Mouse (Mus musculus): Measurements from ENCODE around the gene 1520401A03Rik. TPM values are rescaled to one million over a fixed set of nuclear protein-coding genes. Genes with fewer than 3 reads are reported as not detected.

The 1520401A03Rik gene
- polyA plus RNA-seq, 1 experiment from 2014 or later, result 0.20 TPM

GRCm38 (mm10) chr17:23760231-23760630, 37.6 kb upstream of the 1520401A03Rik start:
- ATAC-seq (replicated peaks; ENCODE audit: insufficient number of reproducible peaks, low FRiP score, low TSS enrichment, low read depth) (no peak), DNase-seq (ENCODE audit: low spot score) (no peak)
- no peak overlapping the region for H3K9ac ChIP-seq (replicated peaks; ENCODE audit: low read length)
- WGBS, result 92% methylated on average over 9 of the region's 9 CpGs
- H3K9me3 ChIP-seq (replicated peaks; ENCODE audit: control insufficient read depth, low read length), result no peaks in the 10 kb centered on the region
- H3K36me3 ChIP-seq (replicated peaks; ENCODE audit: control insufficient read depth, insufficient read depth, low read depth, low read length), result peaks cover 18% of the 10 kb centered on the region
- H3K4me1 ChIP-seq (ENCODE audit: control insufficient read depth, insufficient read depth, low read length), result no peaks in the 10 kb centered on the region
- no peak overlapping the region for H3K4me3 ChIP-seq (ENCODE audit: low read depth, low read length)
- H3K4me2 ChIP-seq (ENCODE audit: low read depth, low read length), result no peak overlapping the region
- no peak overlapping the region for H3K27ac ChIP-seq (replicated peaks; ENCODE audit: low read depth, low read length)
- no peaks in the 10 kb centered on the region for H3K27me3 ChIP-seq (ENCODE audit: control insufficient read depth, insufficient read depth, low read length)

GRCm38 (mm10) chr17:23758801-23759200, 36.2 kb upstream of the 1520401A03Rik start:
- no peak for DNase-seq (ENCODE audit: low spot score)
- Histone ChIP-seq H3K27me3 (ENCODE audit: control insufficient read depth, insufficient read depth, low read length) (no peaks in the 10 kb centered on the region), H3K27ac (replicated peaks; ENCODE audit: low read depth, low read length) (no peak overlapping the region), H3K4me3 (ENCODE audit: low read depth, low read length) (no peak overlapping the region), H3K4me2 (ENCODE audit: low read depth, low read length) (no peak overlapping the region), H3K9ac (replicated peaks; ENCODE audit: low read length) (no peak overlapping the region), H3K9me3 (replicated peaks; ENCODE audit: control insufficient read depth, low read length) (no peaks in the 10 kb centered on the region), H3K36me3 (replicated peaks; ENCODE audit: control insufficient read depth, insufficient read depth, low read depth, low read length) (peaks cover 18% of the 10 kb centered on the region), H3K4me1 (ENCODE audit: control insufficient read depth, insufficient read depth, low read length) (no peaks in the 10 kb centered on the region)
- 86% methylated on average over 8 of the region's 8 CpGs for WGBS
- no peak for ATAC-seq (replicated peaks; ENCODE audit: insufficient number of reproducible peaks, low FRiP score, low TSS enrichment, low read depth)

GRCm38 (mm10) chr17:23757581-23757980, 35.0 kb upstream of the 1520401A03Rik start:
- no peak for ATAC-seq (replicated peaks; ENCODE audit: insufficient number of reproducible peaks, low FRiP score, low TSS enrichment, low read depth)
- no peak for DNase-seq (ENCODE audit: low spot score)
- H3K27ac ChIP-seq (replicated peaks; ENCODE audit: low read depth, low read length), result no peak overlapping the region
- H3K4me1 ChIP-seq (ENCODE audit: control insufficient read depth, insufficient read depth, low read length), result no peaks in the 10 kb centered on the region
- H3K4me3 ChIP-seq (ENCODE audit: low read depth, low read length), result no peak overlapping the region
- peaks cover 27% of the 10 kb centered on the region for H3K36me3 ChIP-seq (replicated peaks; ENCODE audit: control insufficient read depth, insufficient read depth, low read depth, low read length)
- no peaks in the 10 kb centered on the region for H3K27me3 ChIP-seq (ENCODE audit: control insufficient read depth, insufficient read depth, low read length)
- H3K4me2 ChIP-seq (ENCODE audit: low read depth, low read length), result no peak overlapping the region
- WGBS, result 91% methylated on average over 9 of the region's 9 CpGs
- no peak overlapping the region for H3K9ac ChIP-seq (replicated peaks; ENCODE audit: low read length)
- H3K9me3 ChIP-seq (replicated peaks; ENCODE audit: control insufficient read depth, low read length), result no peaks in the 10 kb centered on the region

GRCm38 (mm10) chr17:23755689-23756088, 33.1 kb upstream of the 1520401A03Rik start:
- H3K9me3 ChIP-seq (replicated peaks; ENCODE audit: control insufficient read depth, low read length), result no peaks in the 10 kb centered on the region
- no peak overlapping the region for H3K9ac ChIP-seq (replicated peaks; ENCODE audit: low read length)
- no peak overlapping the region for H3K4me2 ChIP-seq (ENCODE audit: low read depth, low read length)
- no peak overlapping the region for H3K4me3 ChIP-seq (ENCODE audit: low read depth, low read length)
- no peak overlapping the region for H3K27ac ChIP-seq (replicated peaks; ENCODE audit: low read depth, low read length)
- WGBS, result 93% methylated on average over 13 of the region's 13 CpGs
- peaks cover 28% of the 10 kb centered on the region for H3K36me3 ChIP-seq (replicated peaks; ENCODE audit: control insufficient read depth, insufficient read depth, low read depth, low read length)
- DNase-seq (ENCODE audit: low spot score) (no peak), ATAC-seq (replicated peaks; ENCODE audit: insufficient number of reproducible peaks, low FRiP score, low TSS enrichment, low read depth) (no peak)
- H3K27me3 ChIP-seq (ENCODE audit: control insufficient read depth, insufficient read depth, low read length), result no peaks in the 10 kb centered on the region
- H3K4me1 ChIP-seq (ENCODE audit: control insufficient read depth, insufficient read depth, low read length), result no peaks in the 10 kb centered on the region

- ATAC-seq (replicated peaks; ENCODE audit: insufficient number of reproducible peaks, low FRiP score, low TSS enrichment, low read depth) (no peak), DNase-seq (ENCODE audit: low spot score) (no peak)
- Histone ChIP-seq H3K27ac (replicated peaks; ENCODE audit: low read depth, low read length) (no peak overlapping the region), H3K4me2 (ENCODE audit: low read depth, low read length) (no peak overlapping the region), H3K4me1 (ENCODE audit: control insufficient read depth, insufficient read depth, low read length) (peaks cover 6% of the 10 kb centered on the region), H3K9me3 (replicated peaks; ENCODE audit: control insufficient read depth, low read length) (no peaks in the 10 kb centered on the region), H3K9ac (replicated peaks; ENCODE audit: low read length) (no peak overlapping the region), H3K27me3 (ENCODE audit: control insufficient read depth, insufficient read depth, low read length) (peaks cover 28% of the 10 kb centered on the region), H3K36me3 (replicated peaks; ENCODE audit: control insufficient read depth, insufficient read depth, low read depth, low read length) (peaks cover 13% of the 10 kb centered on the region; the same call in 1 of the 2 replicates), H3K4me3 (ENCODE audit: low read depth, low read length) (no peak overlapping the region)
- 79% methylated on average over 11 of the region's 11 CpGs for WGBS
Observed at GRCm38 (mm10) chr17:23749400-23750191, 27.0 kb upstream of the 1520401A03Rik start.

- peak; percentile 87 for DNase-seq (ENCODE audit: low spot score)
- Histone ChIP-seq H3K4me3 (ENCODE audit: low read depth, low read length) (no peak overlapping the region), H3K36me3 (replicated peaks; ENCODE audit: control insufficient read depth, insufficient read depth, low read depth, low read length) (peaks cover 13% of the 10 kb centered on the region; the same call in 1 of the 2 replicates), H3K27me3 (ENCODE audit: control insufficient read depth, insufficient read depth, low read length) (peaks cover 35% of the 10 kb centered on the region), H3K9ac (replicated peaks; ENCODE audit: low read length) (no peak overlapping the region), H3K9me3 (replicated peaks; ENCODE audit: control insufficient read depth, low read length) (no peaks in the 10 kb centered on the region), H3K4me2 (ENCODE audit: low read depth, low read length) (no peak overlapping the region), H3K27ac (replicated peaks; ENCODE audit: low read depth, low read length) (no peak overlapping the region), H3K4me1 (ENCODE audit: control insufficient read depth, insufficient read depth, low read length) (peaks cover 8% of the 10 kb centered on the region)
- no peak for ATAC-seq (replicated peaks; ENCODE audit: insufficient number of reproducible peaks, low FRiP score, low TSS enrichment, low read depth)
- 36% methylated on average over 10 of the region's 10 CpGs for WGBS
Observed at GRCm38 (mm10) chr17:23748631-23749391, 26.2 kb upstream of the 1520401A03Rik start.

GRCm38 (mm10) chr17:23748026-23748425, 25.4 kb upstream of the 1520401A03Rik start:
- DNase-seq (ENCODE audit: low spot score) (no peak), ATAC-seq (replicated peaks; ENCODE audit: insufficient number of reproducible peaks, low FRiP score, low TSS enrichment, low read depth) (no peak)
- peaks cover 43% of the 10 kb centered on the region for H3K27me3 ChIP-seq (ENCODE audit: control insufficient read depth, insufficient read depth, low read length)
- H3K4me1 ChIP-seq (ENCODE audit: control insufficient read depth, insufficient read depth, low read length), result peaks cover 8% of the 10 kb centered on the region
- H3K9me3 ChIP-seq (replicated peaks; ENCODE audit: control insufficient read depth, low read length), result no peaks in the 10 kb centered on the region
- H3K4me2 ChIP-seq (ENCODE audit: low read depth, low read length), result no peak overlapping the region
- H3K36me3 ChIP-seq (replicated peaks; ENCODE audit: control insufficient read depth, insufficient read depth, low read depth, low read length), result peaks cover 8% of the 10 kb centered on the region; the same call in 1 of the 2 replicates
- H3K9ac ChIP-seq (replicated peaks; ENCODE audit: low read length), result no peak overlapping the region
- no peak overlapping the region for H3K4me3 ChIP-seq (ENCODE audit: low read depth, low read length)
- 42% methylated on average over 6 of the region's 6 CpGs for WGBS
- H3K27ac ChIP-seq (replicated peaks; ENCODE audit: low read depth, low read length), result no peak overlapping the region

GRCm38 (mm10) chr17:23747471-23747870, 24.9 kb upstream of the 1520401A03Rik start:
- WGBS, result 81% methylated on average over 3 of the region's 3 CpGs
- DNase-seq (ENCODE audit: low spot score) (no peak), ATAC-seq (replicated peaks; ENCODE audit: insufficient number of reproducible peaks, low FRiP score, low TSS enrichment, low read depth) (no peak)
- H3K4me1 ChIP-seq (ENCODE audit: control insufficient read depth, insufficient read depth, low read length), result peaks cover 8% of the 10 kb centered on the region
- no peak overlapping the region for H3K9ac ChIP-seq (replicated peaks; ENCODE audit: low read length)
- H3K36me3 ChIP-seq (replicated peaks; ENCODE audit: control insufficient read depth, insufficient read depth, low read depth, low read length), result peaks cover 4% of the 10 kb centered on the region; the same call in 1 of the 2 replicates
- no peak overlapping the region for H3K4me3 ChIP-seq (ENCODE audit: low read depth, low read length)
- H3K9me3 ChIP-seq (replicated peaks; ENCODE audit: control insufficient read depth, low read length), result no peaks in the 10 kb centered on the region
- no peak overlapping the region for H3K4me2 ChIP-seq (ENCODE audit: low read depth, low read length)
- H3K27ac ChIP-seq (replicated peaks; ENCODE audit: low read depth, low read length), result no peak overlapping the region
- H3K27me3 ChIP-seq (ENCODE audit: control insufficient read depth, insufficient read depth, low read length), result peaks cover 49% of the 10 kb centered on the region
